Mouse (Mus musculus) embryonic fibroblast, embryonic 13.5 days (primary cell): ENCODE results near the gene Hoxd3. TPM values are rescaled to one million over a fixed set of nuclear protein-coding genes. Genes with fewer than 3 reads are reported as not detected.

Source experiments
- H3K27ac ChIP-seq: 2 replicates; pipeline ENCODE4 v1.5.1; 2012; ENCODE audit warnings: low read length, control low read depth, inconsistent platforms; ENCODE audit not compliant: insufficient read depth
- H3K4me1 ChIP-seq: 2 replicates; pipeline ENCODE4 v1.6.1; 2011; ENCODE audit warnings: low read length; ENCODE audit not compliant: control insufficient read depth, insufficient read depth
- H3K4me3 ChIP-seq: 2 replicates; pipeline ENCODE4 v1.5.1; 2011; ENCODE audit warnings: mild to moderate bottlenecking, control low read depth, low read length; ENCODE audit not compliant: insufficient read depth
- CTCF ChIP-seq: IDR thresholded peaks from 2 replicates; pipeline ENCODE4 v1.5.1; 2011; ENCODE audit warnings: mild to moderate bottlenecking, control low read depth, low read length, moderate library complexity, borderline replicate concordance; ENCODE audit not compliant: insufficient read depth
- POLR2A ChIP-seq: IDR thresholded peaks from 2 replicates; pipeline ENCODE4 v1.6.1; 2011; ENCODE audit warnings: low read depth, mild to moderate bottlenecking, control low read depth, low read length, moderate library complexity
- polyA plus RNA-seq: library from polyadenylated mRNA; stranded (reverse); fragments of >200 nt; gene quantifications from 2 replicates; pipeline ENCODE4 v1.2.4, GENCODE M21; 2011; ENCODE audit warnings: low read depth; ENCODE audit not compliant: missing spikeins, insufficient read length

Gene Hoxd3
- polyA plus RNA-seq, 1 experiment: 3.3 TPM

DNA sequence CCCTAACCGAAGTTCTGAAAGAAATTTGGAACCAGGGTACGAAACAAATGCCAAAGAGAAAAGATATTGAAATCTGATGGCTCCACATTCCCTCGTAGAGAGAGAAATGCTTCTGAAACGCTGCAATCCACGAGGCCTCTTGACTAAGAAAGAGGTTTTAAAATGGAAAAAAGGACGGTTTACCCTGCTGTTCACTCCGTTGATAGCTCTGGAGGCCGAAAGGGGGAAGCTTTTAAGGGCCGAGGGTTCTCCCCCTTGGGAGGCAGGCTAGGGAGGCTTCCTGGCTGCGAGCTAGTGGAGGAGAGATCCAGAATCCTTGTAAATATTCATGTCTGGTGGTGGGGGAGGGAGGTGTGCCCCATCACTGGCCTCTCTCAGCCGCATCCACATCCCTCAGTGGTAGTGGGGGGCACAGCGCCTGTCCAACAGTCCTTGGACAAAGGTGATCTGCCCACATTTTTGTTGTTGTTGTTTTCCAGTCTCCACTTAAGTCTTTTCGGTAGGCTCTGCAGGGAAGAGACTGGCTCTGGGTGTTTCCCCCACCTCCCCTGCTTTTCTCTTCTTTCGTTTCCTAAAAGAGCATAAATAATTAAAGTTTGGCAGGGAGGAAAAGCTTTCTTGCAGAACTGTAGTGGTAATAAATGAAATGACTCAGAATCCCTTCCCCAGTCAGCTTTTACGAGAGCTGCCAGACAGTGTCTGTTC is 32.7 kb upstream of the Hoxd3 start, which contains the start of gene Hoxd11:
Gene Hoxd11, plus strand, starts transcription at position 667 of the 705 bp plus-strand sequence.
- Histone ChIP-seq H3K4me1 (no peaks in the 10 kb centered on the region), H3K4me3 (peak within 1 kb of the TSS; percentile 24), H3K27ac (peak within 1 kb of the TSS; percentile 4; the same call in 1 of the 2 replicates)
- TF ChIP-seq POLR2A (no peak), CTCF (no peak)

DNA sequence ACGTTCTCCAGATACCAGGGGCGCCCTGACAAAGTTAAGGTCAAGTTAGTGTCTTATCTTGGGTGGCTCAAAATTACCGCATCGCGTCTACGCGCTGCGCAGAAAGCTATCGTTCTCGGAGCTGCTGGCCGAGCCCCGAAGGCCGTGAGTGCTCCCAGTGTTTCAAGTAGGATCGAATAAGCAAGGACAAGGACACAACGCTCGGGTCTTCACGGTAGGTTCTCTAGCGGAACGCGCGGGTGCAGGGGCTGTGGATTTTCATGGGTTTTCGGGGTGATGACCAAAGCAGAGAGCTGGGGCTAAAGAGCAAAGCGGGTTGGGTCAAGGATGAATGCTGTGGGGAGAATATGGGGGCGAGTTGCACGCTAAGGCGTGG is 32.1 kb upstream of the Hoxd3 start:
- no peak for TF ChIP-seq CTCF
- TF ChIP-seq POLR2A: no peak
- H3K27ac ChIP-seq: peak overlapping the region; percentile 4; the same call in 1 of the 2 replicates
- H3K4me3 ChIP-seq: peak overlapping the region; percentile 24; the same call in 1 of the 2 replicates
- no peaks in the 10 kb centered on the region for H3K4me1 ChIP-seq

DNA sequence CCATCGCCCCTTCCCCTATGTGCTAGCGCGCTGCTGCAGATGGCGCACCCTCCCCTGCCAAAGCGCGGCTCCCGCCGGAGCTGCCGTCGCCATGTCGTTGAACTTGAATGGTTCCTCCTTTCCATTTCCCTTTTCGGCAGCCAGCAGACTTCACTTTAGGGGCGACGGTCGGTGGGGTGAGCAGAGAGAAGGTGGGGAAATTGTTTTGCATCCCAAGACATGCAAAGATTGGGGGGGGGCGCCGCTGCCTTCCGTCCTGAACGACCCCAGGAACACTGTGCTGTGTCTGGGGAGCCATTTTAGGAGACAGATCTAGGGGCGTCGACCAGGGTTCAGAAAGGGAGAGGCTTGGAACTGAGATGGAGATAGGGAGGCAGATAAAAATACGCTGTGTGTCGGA is 31.7 kb upstream of the Hoxd3 start:
- no peaks in the 10 kb centered on the region for H3K4me1 ChIP-seq
- no peak for TF ChIP-seq POLR2A
- no peak for TF ChIP-seq CTCF
- H3K4me3 ChIP-seq: peak overlapping the region; percentile 24
- H3K27ac ChIP-seq: peak overlapping the region; percentile 4; the same call in 1 of the 2 replicates

- no peaks in the 10 kb centered on the region for H3K4me1 ChIP-seq
- H3K27ac ChIP-seq: peak overlapping the region; percentile 0; the same call in 1 of the 2 replicates
- no peak for TF ChIP-seq POLR2A
- no peak for TF ChIP-seq CTCF
- H3K4me3 ChIP-seq: peak overlapping the region; percentile 24
Measured at GRCm38 (mm10) chr2:74680561-74681398, 30.9 kb upstream of the Hoxd3 start.

GRCm38 (mm10) chr2:74681594-74682531 is 29.9 kb upstream of the Hoxd3 start:
- H3K27ac ChIP-seq: peak overlapping the region; percentile 0; the same call in 1 of the 2 replicates
- no peaks in the 10 kb centered on the region for H3K4me1 ChIP-seq
- TF ChIP-seq POLR2A: no peak
- no peak for TF ChIP-seq CTCF
- H3K4me3 ChIP-seq: peak overlapping the region; percentile 13

DNA sequence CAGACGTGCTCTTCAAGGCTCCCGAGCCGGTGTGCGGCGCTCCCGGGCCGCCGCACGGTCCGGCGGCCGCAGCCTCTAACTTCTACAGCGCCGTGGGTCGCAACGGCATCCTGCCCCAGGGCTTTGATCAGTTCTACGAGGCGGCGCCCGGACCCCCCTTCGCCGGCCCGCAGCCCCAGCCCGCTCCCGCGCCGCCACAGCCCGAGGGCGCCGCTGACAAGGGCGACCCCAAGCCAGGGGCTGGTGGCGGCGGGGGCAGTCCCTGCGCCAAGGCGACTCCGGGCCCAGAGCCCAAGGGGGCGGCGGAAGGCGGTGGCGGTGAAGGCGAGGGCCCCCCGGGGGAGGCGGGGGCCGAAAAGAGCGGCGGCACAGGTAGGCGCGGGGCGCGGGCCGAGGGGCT is 28.9 kb upstream of the Hoxd3 start:
- Histone ChIP-seq H3K4me1 (no peaks in the 10 kb centered on the region), H3K4me3 (peak overlapping the region; percentile 8; the same call in 1 of the 2 replicates), H3K27ac (no peak overlapping the region)
- TF ChIP-seq CTCF (no peak), POLR2A (no peak)

DNA sequence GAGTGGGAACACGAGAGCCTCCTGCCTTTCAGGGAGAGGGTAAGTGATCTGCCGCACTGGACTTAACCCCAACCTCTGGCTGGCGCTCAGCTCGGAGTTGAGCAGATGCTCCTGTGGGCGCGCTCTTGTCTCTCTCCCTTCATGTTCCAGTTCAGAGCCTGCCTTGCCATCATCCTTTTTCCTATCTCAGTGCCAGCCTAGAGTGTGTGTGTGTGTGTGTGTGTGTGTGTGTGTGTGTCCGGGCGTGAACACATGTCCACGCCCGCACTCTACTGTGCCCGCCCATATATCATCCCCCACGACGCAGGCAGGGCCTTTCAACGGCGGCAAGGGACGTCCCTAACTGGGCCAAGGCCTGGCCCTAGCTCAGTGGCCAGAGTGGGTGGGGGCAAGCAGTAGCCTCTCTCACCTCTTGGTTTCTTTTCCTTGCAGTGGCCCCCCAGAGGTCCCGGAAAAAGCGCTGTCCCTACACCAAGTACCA is 28.2 kb upstream of the Hoxd3 start:
- Histone ChIP-seq H3K4me1 (no peaks in the 10 kb centered on the region), H3K4me3 (peak overlapping the region; percentile 9; the same call in 1 of the 2 replicates), H3K27ac (no peak overlapping the region)
- TF ChIP-seq CTCF (no peak), POLR2A (0 out of 2 replicates have a peak, but pooled peaks have one; percentile 11)

GRCm38 (mm10) chr2:74684106-74684505 is 27.6 kb upstream of the Hoxd3 start:
- no peak for TF ChIP-seq POLR2A
- no peak for TF ChIP-seq CTCF
- no peak overlapping the region for H3K27ac ChIP-seq
- H3K4me1 ChIP-seq: no peaks in the 10 kb centered on the region
- peak overlapping the region; percentile 9; the same call in 1 of the 2 replicates for H3K4me3 ChIP-seq

DNA sequence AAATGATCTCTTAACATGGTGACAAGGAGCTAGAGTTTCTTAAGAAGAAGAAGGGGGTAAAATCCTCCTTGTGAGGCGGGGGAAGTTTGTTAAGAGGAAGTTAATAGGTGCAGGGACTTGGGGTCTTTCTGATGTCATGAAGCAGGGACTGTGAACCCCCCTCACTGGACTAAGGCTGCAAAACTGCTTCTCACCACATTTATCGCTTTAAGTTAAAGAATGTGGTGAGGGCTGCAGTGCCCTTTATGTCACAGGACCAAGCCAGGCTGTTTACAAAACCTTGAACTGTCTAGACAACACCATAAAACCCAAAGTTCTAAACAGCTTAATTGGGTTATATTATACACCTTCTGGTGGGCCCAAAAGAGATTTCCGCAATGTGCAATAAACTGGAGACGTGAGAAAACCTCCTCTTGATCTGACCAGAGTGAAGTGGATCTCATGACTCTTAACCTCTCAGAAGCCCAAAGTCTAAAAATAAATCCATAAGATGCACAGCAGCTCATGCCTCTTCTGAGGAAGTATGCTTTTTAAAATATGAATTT is 26.6 kb upstream of the Hoxd3 start:
- Histone ChIP-seq H3K27ac (no peak overlapping the region), H3K4me3 (no peak overlapping the region), H3K4me1 (no peaks in the 10 kb centered on the region)
- TF ChIP-seq CTCF (no peak), POLR2A (no peak)
